Mouse (Mus musculus) cortical plate, adult 2 months (tissue): ENCODE results near the gene Stat2.

Experiments used
- CTCF ChIP-seq: fragments of 200-500 bp; IDR thresholded peaks from 2 replicates; pipeline ENCODE4 v1.5.1; 2011; ENCODE audit warnings: mild to moderate bottlenecking, control low read depth, low read length; ENCODE audit not compliant: insufficient read depth; ENCODE audit errors: extremely low read depth
- POLR2A ChIP-seq: fragments of 200-500 bp; IDR thresholded peaks from 2 replicates; pipeline ENCODE4 v1.6.1; 2011; ENCODE audit warnings: mild to moderate bottlenecking, low read length, control low read depth; ENCODE audit not compliant: insufficient read depth; ENCODE audit errors: extremely low read depth

DNA sequence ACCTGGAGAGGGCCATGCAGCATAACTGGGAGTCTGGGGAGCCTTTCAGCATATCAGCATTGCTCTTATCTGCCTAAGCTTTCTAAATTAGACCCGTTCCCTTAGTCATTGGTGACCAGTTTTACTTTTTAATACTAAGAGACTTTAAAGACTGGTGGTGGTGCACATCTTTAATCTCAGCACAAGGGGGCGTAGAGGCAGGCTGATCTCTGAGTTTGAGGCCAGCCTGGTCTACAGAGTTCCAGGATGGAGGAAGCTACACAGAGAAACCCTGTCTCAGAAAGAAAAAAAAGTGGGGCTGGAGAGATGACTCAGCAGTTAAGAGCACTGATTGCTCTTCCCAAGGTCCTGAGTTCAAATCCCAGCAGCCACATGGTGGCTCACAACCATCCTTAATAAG lies 69.9 kb downstream of the Stat2 start:
- no peak for TF ChIP-seq POLR2A
- no peak for TF ChIP-seq CTCF
